Mouse (Mus musculus): ENCODE measurements around the gene Tmcc1. TPM values are rescaled to one million over a fixed set of nuclear protein-coding genes. Genes with fewer than 3 reads are reported as not detected.

Gene Tmcc1
- polyA plus RNA-seq, 1 experiment: 0.58 TPM

- Histone ChIP-seq H3K9me3 (no peaks in the 10 kb centered on the region), H3K27me3 (replicated peaks) (peaks cover 60% of the 10 kb centered on the region), H3K4me3 (replicated peaks) (no peak overlapping the region), H3K36me3 (replicated peaks; ENCODE audit: low read length) (peaks cover 6% of the 10 kb centered on the region), H3K4me1 (peaks cover 38% of the 10 kb centered on the region)
- TF ChIP-seq FLI1 (IDR thresholded peaks at IDR 0.05; ENCODE audit: low read length) (no peak), GATA1 (IDR thresholded peaks at IDR 0.05; ENCODE audit: borderline replicate concordance, low read length) (no peak)
Measured at GRCm38 (mm10) chr6:115984580-115984979, 208.7 kb downstream of the Tmcc1 start.

GRCm38 (mm10) chr6:115983306-115984038, 209.8 kb downstream of the Tmcc1 start:
- TF ChIP-seq FLI1 (IDR thresholded peaks at IDR 0.05; ENCODE audit: low read length) (no peak), GATA1 (IDR thresholded peaks at IDR 0.05; ENCODE audit: borderline replicate concordance, low read length) (no peak)
- Histone ChIP-seq H3K36me3 (replicated peaks; ENCODE audit: low read length) (peaks cover 12% of the 10 kb centered on the region), H3K4me1 (peaks cover 40% of the 10 kb centered on the region), H3K27me3 (replicated peaks) (peaks cover 49% of the 10 kb centered on the region), H3K4me3 (replicated peaks) (no peak overlapping the region), H3K9me3 (no peaks in the 10 kb centered on the region)

DNA sequence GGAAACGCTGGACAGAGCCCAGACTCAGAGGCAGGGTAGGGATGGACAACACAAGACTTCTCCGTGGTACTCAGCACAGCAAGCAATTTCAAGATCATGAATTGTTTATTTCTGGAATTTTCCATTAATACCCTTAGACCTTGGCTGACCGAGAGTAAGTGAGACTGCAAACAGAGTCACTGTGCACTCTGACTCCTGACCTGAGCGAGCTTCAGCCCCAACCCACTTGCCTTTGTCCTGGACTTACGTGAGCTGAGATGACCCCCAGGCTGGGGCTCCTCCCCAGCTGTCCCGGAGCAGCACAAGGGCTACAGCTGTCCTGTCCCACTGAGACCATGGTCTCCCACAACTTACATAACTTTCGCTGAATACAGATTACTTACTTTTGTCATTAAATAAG, 210.4 kb downstream of the Tmcc1 start:
- no peak for TF ChIP-seq GATA1 (IDR thresholded peaks at IDR 0.05; ENCODE audit: borderline replicate concordance, low read length)
- no peak for TF ChIP-seq FLI1 (IDR thresholded peaks at IDR 0.05; ENCODE audit: low read length)
- Histone ChIP-seq H3K36me3 (replicated peaks; ENCODE audit: low read length) (peaks cover 18% of the 10 kb centered on the region), H3K9me3 (no peaks in the 10 kb centered on the region), H3K27me3 (replicated peaks) (peaks cover 43% of the 10 kb centered on the region), H3K4me3 (replicated peaks) (no peak overlapping the region), H3K4me1 (peaks cover 45% of the 10 kb centered on the region)

- Histone ChIP-seq H3K4me1 (peaks cover 38% of the 10 kb centered on the region), H3K36me3 (replicated peaks; ENCODE audit: low read length) (peaks cover 55% of the 10 kb centered on the region), H3K4me3 (replicated peaks) (no peak overlapping the region), H3K27me3 (replicated peaks) (peaks cover 36% of the 10 kb centered on the region), H3K9me3 (no peaks in the 10 kb centered on the region)
- TF ChIP-seq FLI1 (IDR thresholded peaks at IDR 0.05; ENCODE audit: low read length): no peak
- TF ChIP-seq GATA1 (IDR thresholded peaks at IDR 0.05; ENCODE audit: borderline replicate concordance, low read length): no peak
Measured at GRCm38 (mm10) chr6:115978596-115978995, 214.7 kb downstream of the Tmcc1 start.

DNA sequence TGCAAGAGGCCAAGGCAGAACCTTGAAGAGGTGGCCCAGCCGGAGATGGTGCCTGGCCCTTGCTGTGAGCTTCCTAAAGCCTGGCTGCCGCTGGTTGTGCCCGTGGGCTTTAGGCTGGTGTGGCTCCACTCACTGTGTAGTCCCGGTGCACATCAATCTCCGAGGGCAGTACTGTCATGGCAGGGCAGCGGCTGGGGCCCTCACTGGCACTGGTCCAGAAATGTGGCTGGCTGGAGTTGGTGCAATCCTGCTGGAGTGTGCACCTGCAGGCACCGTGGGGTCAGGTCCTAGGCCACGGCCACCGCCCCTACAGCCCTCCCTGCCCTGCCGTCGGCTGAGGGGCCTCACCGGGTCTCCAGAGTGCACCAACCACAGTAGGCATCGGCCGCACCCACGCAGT, 215.5 kb downstream of the Tmcc1 start:
- Histone ChIP-seq H3K4me3 (replicated peaks) (no peak overlapping the region), H3K9me3 (no peaks in the 10 kb centered on the region), H3K27me3 (replicated peaks) (peaks cover 39% of the 10 kb centered on the region), H3K36me3 (replicated peaks; ENCODE audit: low read length) (peaks cover 55% of the 10 kb centered on the region), H3K4me1 (peaks cover 46% of the 10 kb centered on the region)
- TF ChIP-seq GATA1 (IDR thresholded peaks at IDR 0.05; ENCODE audit: borderline replicate concordance, low read length) (no peak), FLI1 (IDR thresholded peaks at IDR 0.05; ENCODE audit: low read length) (no peak)

GRCm38 (mm10) chr6:115975606-115976005, 217.7 kb downstream of the Tmcc1 start:
- peaks cover 58% of the 10 kb centered on the region for H3K4me1 ChIP-seq
- no peak overlapping the region for H3K4me3 ChIP-seq (replicated peaks)
- peaks cover 69% of the 10 kb centered on the region for H3K36me3 ChIP-seq (replicated peaks; ENCODE audit: low read length)
- no peak for TF ChIP-seq FLI1 (IDR thresholded peaks at IDR 0.05; ENCODE audit: low read length)
- TF ChIP-seq GATA1 (IDR thresholded peaks at IDR 0.05; ENCODE audit: borderline replicate concordance, low read length): no peak
- no peaks in the 10 kb centered on the region for H3K9me3 ChIP-seq
- H3K27me3 ChIP-seq (replicated peaks): peaks cover 41% of the 10 kb centered on the region

DNA sequence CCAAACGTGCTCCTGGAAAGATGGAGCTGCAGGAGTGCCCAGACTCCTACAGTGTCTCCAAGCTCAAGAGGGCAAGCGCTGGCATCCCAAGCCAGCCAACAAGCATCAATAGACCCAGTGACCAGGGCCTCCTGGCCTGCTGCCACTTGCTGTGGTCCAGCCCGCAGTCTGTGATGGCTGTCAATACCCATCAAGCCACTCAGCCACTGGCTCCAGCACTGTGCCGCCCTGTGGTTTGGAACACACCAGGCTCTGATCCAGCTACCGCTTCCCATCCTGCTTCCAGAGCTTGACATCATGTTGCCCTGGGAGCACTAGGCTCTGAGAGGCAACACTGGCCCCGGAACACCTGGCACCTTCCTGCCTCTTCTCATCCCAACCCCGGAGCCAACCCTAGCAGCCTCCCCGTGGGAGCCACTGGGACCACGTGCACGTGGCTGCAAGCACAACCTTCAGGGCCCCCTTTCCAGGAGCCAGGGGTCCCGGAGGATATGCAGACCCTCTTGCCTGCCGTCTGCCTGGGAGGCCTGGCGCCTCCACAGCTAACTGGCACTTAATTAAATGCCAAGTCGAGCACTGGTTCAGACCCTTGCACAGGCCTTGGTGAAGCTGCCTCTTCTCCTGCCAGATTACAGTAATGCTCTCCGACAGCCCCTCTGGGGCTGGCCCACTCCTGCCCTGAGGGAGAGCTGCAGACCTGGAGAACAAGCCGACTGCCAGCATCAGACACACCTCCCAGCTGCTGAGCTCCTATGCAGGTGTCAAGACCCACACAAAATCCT, 219.2 kb downstream of the Tmcc1 start:
- Histone ChIP-seq H3K4me1 (peaks cover 50% of the 10 kb centered on the region), H3K36me3 (replicated peaks; ENCODE audit: low read length) (peaks cover 77% of the 10 kb centered on the region)
- no peak for TF ChIP-seq FLI1 (IDR thresholded peaks at IDR 0.05; ENCODE audit: low read length)
- no peak for TF ChIP-seq GATA1 (IDR thresholded peaks at IDR 0.05; ENCODE audit: borderline replicate concordance, low read length)

DNA sequence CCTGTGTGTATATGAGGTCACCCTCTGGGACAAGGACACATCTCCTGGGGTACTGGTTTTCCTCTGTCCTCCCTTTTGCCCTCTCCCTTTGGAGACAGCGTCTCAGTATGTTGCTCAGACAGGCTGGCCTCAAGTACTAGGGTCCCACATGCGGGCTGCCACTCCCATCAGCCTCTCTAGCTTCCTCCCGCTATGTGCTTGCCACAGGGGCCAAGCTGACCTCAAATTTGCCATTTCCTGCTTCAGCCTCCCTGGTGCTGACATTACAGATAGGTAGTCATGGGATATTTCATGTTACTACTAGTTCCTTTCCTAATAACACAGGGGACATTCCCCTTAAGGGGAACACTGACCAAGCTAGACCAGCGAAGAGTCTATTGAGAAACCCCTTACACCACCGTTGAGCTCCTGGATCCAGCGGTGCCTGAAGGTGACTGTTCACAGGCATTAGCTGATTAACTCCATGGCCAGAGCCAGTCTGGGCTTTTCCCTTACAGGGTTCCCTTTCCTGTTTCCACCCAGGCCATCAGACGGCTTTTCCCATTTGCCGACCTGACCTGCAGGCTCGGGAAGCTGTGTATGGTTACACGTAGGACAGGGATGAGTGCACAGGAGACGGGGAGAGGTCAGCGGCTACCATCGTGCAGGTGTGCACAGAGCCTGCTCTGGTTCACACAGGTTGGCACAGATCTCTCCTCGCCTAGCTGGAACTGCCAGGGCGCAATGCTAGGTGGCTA, 220.0 kb downstream of the Tmcc1 start:
- no peak overlapping the region for H3K4me3 ChIP-seq (replicated peaks)
- H3K9me3 ChIP-seq: no peaks in the 10 kb centered on the region
- peaks cover 77% of the 10 kb centered on the region for H3K36me3 ChIP-seq (replicated peaks; ENCODE audit: low read length)
- no peak for TF ChIP-seq FLI1 (IDR thresholded peaks at IDR 0.05; ENCODE audit: low read length)
- TF ChIP-seq GATA1 (IDR thresholded peaks at IDR 0.05; ENCODE audit: borderline replicate concordance, low read length): no peak
- H3K4me1 ChIP-seq: peaks cover 50% of the 10 kb centered on the region
- peaks cover 49% of the 10 kb centered on the region for H3K27me3 ChIP-seq (replicated peaks)

More for the DNA sequence above, 219.2 kb downstream of the Tmcc1 start:
- H3K9me3 ChIP-seq: no peaks in the 10 kb centered on the region
- H3K27me3 ChIP-seq (replicated peaks): peaks cover 45% of the 10 kb centered on the region
- H3K4me3 ChIP-seq (replicated peaks): no peak overlapping the region

DNA sequence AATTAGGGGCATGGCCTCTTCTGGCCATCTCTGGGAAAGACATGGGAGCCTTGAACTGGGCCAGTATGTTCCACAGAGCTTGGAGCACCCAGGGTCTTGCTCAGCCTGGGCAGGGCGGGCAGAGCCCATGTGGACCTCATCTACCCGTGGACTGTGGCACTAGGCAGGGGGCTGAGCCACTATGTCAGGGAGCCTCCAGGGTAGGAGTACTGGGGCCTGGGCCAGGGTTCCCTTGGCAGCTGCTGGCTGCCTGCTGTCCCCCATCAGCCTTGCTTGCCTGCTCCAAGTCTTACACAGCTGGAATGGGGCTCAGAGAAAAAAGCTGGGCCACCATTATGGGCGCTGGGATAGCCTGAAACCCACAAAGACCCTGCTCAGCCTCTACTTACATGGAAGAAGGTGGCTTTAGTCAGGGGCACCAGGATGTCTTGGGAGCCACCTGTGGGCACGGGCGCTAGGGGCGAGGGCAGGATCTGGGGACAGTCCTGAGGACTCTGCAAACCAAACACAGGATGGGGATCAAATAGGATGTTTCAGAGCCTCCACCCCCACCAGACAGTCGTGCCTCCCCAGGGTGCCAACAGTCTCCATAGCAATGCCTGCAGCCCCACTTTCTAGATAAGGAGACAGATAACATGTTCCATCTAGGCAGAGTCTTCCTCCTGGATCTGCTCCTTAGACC, 221.1 kb downstream of the Tmcc1 start:
- Histone ChIP-seq H3K36me3 (replicated peaks; ENCODE audit: low read length) (peaks cover 77% of the 10 kb centered on the region), H3K27me3 (replicated peaks) (peaks cover 53% of the 10 kb centered on the region), H3K9me3 (no peaks in the 10 kb centered on the region), H3K4me3 (replicated peaks) (no peak overlapping the region), H3K4me1 (peaks cover 48% of the 10 kb centered on the region)
- TF ChIP-seq GATA1 (IDR thresholded peaks at IDR 0.05; ENCODE audit: borderline replicate concordance, low read length) (no peak), FLI1 (IDR thresholded peaks at IDR 0.05; ENCODE audit: low read length) (no peak)
